Mouse (Mus musculus) stomach, embryonic 15.5 days (tissue): ENCODE results near the gene Tax1bp1. TPM values are rescaled to one million over a fixed set of nuclear protein-coding genes. Genes with fewer than 3 reads are reported as not detected.

Experiments
- polyA plus RNA-seq: library from polyadenylated mRNA; unstranded; fragments of >200 nt; fragmentation: Nextera tagmentation; extraction: Ambion mirVana; gene quantifications from 2 replicates; pipeline ENCODE4 v1.2.1, GENCODE M21; 2015

Gene Tax1bp1
- polyA plus RNA-seq, 1 experiment from 2014 or later = 139 TPM

Other genes starting within 250 kb of the Tax1bp1 start
- gene Hibadh, start 73.3 kb upstream of the Tax1bp1 start, polyA plus RNA-seq = 111 and 114 TPM in 2 replicates